Mouse (Mus musculus): Measurements from ENCODE around the gene 6030468B19Rik. TPM values are rescaled to one million over a fixed set of nuclear protein-coding genes. Genes with fewer than 3 reads are reported as not detected.
A peak's percentile ranks its signal among the peaks of the same experiment; 100 is the strongest.
"Not testable (repeated sequence)": the region's sequence is repeated elsewhere in the genome, so short reads cannot be mapped to it uniquely, and the experiment has no call there.

Gene 6030468B19Rik
- total RNA-seq, 2 experiments from 2014 or later: not detected

DNA sequence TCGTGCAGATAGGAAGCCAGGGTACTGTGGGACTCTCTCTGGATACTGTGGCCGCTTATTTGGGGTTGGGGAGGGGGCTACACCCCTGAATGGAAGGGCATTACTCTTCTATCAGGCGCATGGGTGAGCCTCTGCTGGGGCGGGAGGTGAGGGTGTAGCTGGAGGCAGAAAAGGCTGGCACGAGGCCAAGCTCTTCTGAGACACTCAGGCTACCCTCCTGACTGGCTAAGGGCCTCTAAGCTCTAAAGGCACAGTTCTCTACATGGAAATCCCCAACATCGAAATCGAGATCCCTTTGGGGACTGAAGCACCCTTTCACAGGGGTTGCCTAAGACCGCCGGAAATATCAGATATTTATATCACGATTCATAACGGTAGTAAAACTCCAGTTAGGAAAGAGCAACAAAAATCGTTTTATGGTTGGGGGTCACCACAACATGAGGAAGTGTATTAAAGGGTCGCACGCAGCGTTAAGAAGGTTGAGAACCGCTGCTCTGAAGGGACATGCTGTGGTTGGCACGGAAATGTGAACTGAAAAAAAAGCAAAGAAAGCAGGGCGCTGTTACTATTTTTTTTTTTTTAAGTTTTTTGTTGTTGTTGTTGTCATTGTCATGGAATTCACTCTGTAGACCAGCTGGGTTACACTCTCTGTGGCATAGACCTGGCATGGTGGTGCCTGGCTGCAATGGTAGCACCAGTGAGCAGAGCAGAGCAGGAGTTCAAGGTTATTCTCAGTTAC lies 30.9 kb downstream of the 6030468B19Rik start:
- no peak for DNase-seq (ENCODE audit: low spot score in 2 of 2)

- DNase-seq (ENCODE audit: low spot score in 2 of 2): no peak
These were observed 31.6 kb downstream of the 6030468B19Rik start for GRCm38 (mm10) chr11:117828888-117829604.

DNA sequence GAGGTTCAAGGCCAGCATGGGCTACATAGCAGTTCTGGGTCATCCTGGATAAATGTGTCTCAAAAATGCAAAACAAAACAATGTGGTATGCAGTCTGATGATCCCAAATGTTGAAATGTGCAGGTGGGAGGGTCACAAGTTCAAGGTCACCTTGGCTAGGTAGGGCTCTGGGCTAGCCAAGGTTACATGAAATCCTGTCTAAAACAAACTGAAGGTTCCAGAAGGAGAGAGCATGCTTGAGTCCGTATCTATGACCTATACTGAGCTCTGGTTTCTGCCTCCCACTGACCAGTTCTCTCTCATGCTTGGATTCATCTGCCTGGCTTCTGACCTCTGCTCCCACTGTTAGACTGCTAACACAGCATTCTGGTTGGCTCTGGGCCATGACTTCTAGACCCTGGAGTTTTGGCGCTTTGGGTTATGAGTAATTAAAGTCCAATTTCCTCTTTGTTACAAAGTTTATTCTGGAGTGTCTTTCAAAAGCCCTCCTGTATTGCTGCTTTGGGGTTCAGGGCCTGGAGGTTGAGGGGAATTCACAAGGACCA lies 32.3 kb downstream of the 6030468B19Rik start:
- no peak for DNase-seq (ENCODE audit: low spot score in 2 of 2)

DNA sequence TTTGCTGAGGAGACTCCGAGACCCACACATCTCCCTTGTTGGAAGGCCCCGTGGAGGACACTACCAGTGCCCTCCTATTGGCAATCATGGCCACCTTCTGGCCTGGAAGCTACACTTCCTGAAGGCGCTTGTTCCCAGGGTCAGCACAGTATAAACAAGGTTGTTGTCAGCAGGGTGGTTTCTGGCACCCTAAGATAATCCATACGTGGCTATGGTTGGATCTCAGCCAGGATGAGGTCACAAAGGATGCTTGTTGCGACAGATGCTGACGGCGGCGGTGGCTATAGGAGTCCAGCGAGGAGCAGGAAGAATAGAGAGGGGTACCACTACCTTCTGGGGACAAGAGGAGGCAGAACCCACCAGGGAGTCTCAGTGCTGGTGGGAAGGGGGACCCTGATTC lies 32.9 kb downstream of the 6030468B19Rik start:
- no peak for DNase-seq (ENCODE audit: low spot score in 2 of 2)

GRCm38 (mm10) chr11:117832086-117832969 lies 34.9 kb downstream of the 6030468B19Rik start:
- peak; percentile 52 to 76 for DNase-seq (ENCODE audit: low spot score in 2 of 2)

- not testable (repeated sequence) for DNase-seq (ENCODE audit: low spot score in 2 of 2)
These were observed 36.0 kb downstream of the 6030468B19Rik start for GRCm38 (mm10) chr11:117833509-117833908.

- DNase-seq (ENCODE audit: low spot score in 2 of 2): no peak
These were observed 36.6 kb downstream of the 6030468B19Rik start for GRCm38 (mm10) chr11:117834086-117834485.

DNA sequence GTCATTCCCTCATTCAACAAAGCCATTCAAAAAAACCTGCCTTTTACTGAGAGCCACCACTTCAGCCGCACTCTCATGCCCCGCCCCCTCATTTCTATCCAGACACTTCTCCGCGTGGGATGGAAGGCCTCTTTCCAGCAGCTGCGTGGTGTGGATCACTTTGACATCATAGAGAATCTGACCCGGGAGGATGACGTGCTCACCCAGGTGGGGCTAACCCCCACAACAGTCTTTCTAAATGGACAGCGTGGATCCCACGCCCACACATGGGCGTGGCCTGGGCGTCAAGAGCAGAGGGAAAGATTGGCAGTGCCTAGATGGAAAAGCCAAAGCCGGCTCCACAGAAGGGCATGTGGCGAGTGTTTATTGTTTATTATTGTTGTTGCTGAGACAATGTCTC lies 38.8 kb downstream of the 6030468B19Rik start:
- DNase-seq (ENCODE audit: low spot score in 2 of 2): no peak

GRCm38 (mm10) chr11:117838572-117838971 lies 41.1 kb downstream of the 6030468B19Rik start:
- no peak for DNase-seq (ENCODE audit: low spot score in 2 of 2)

DNA sequence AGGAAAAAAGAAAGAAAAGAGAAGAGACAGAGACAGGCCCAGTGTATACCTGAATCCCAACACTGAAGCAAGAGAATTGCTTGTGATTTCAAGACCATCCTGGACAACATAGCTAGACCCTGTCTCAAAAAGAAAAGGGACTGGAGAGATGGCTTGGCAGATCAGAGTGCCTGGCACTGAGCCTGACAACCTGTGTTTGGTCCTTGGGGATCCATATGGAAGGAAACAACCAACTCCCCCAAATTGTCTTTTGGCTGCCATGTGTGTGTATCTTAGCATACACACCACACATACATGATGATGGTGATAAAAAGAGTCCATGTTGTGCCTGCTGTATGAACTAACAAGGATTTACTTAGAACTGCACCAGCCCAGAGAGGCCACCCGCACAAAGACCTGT lies 41.6 kb downstream of the 6030468B19Rik start:
- DNase-seq (ENCODE audit: low spot score in 2 of 2): no peak

GRCm38 (mm10) chr11:117840910-117841309 lies 43.5 kb downstream of the 6030468B19Rik start:
- DNase-seq (ENCODE audit: low spot score in 2 of 2): no peak

- DNase-seq (ENCODE audit: low spot score in 2 of 2): no peak
These were observed 46.0 kb downstream of the 6030468B19Rik start for GRCm38 (mm10) chr11:117843434-117843833.

DNA sequence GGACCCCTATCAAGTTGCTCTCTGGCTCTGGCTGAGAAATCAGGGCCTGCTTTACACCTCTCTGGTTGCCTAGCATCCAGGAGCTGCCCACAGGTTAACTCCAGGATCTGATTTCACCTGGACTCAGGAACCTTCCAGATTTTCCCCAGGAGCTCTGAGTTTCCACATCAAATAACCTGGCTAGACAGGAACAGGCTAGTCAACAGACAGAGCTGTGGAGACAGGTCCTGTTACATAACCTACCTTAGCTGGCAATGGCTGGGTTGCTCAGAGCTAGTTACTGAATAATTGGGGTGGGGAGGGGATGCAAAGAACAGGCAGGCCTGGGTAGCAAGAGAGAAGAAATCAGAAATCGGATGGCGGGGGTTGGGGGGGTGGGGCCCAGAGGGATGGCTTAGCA lies 47.5 kb downstream of the 6030468B19Rik start:
- no peak for DNase-seq (ENCODE audit: low spot score in 2 of 2)

- no peak for DNase-seq (ENCODE audit: low spot score in 2 of 2)
These were observed 48.2 kb downstream of the 6030468B19Rik start for GRCm38 (mm10) chr11:117845651-117846050.

DNA sequence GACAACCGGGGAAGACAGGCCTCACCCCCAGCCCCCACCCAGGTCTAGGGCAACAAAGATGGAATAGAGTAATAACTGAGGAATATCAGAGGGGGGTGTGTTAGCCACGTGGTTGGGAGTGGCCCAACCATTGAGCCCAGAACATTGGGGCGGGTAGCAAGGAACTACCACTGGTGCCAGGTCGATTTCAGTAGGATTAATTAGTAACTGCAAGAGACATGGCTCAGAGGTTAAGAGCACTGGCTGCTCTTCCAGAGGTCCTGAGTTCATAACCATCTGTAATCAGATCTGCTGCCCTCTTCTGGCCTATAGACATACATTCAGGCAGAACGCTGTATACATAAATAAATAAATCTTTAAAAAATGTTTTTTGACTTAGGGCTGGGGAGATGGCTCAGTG lies 49.2 kb downstream of the 6030468B19Rik start:
- DNase-seq (ENCODE audit: low spot score in 2 of 2): no peak

GRCm38 (mm10) chr11:117847593-117848215 lies 50.2 kb downstream of the 6030468B19Rik start:
- DNase-seq (ENCODE audit: low spot score in 2 of 2): no peak

GRCm38 (mm10) chr11:117848271-117848984 lies 51.0 kb downstream of the 6030468B19Rik start:
- peak in 1 of 2 experiments; percentile 39 for DNase-seq (ENCODE audit: low spot score in 2 of 2)

DNA sequence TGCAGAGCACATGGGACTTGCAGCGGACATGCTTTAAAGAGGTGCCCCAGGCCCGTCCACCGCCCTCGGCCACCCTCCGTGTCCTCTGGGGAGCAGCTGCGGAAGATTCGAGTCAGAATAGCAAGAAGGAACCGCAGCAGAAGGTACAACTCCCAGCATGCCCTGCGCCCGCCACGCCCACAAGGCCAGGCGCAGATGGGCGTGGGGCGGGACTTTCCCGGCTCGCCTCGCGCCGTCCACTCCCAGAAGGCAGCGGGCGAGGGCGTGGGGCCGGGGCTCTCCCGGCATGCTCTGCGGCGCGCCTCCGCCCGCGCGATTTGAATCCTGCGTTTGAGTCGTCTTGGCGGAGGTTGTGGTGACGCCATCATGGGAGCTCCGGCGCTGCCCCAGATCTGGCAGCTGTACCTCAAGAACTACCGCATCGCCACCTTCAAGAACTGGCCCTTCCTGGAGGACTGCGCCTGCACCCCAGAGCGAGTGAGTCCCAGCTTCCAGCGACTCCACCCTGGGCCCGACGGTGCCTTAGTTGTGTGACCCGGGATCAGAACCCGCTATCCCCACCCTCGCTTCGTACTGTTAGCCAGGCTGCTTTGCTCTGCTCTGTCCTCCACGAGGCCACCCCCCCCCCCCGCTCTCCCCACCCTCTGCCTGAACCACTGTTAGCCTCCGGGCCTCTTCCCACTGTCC lies 51.7 kb downstream of the 6030468B19Rik start, which contains the start of gene Birc5:
Gene Birc5, plus strand, starts transcription at position 267 of the 687 bp plus-strand sequence.
- peak; percentile 96 to 98 for DNase-seq (ENCODE audit: low spot score in 2 of 2)

DNA sequence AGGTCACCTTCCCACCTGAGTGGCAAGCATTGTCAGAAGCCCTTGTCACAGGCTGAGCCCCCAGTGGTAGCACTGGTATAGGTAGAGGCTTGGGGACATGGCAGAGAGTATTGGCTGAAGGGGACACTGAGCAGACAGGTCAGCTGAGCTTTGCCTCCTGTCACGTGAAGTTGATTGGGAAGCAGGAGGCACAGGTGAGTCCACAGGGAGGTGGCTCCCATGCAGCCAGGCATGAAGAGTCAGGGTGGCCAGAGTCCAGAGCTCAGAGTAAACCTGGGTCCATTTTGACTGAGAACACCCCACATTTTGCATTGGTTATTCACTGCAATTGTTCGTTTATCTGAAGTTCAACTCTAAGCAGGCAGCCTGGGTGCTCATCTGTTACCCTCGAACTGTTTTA lies 55.4 kb downstream of the 6030468B19Rik start:
- DNase-seq (ENCODE audit: low spot score in 2 of 2): no peak

Measured in adrenal gland, adult 18-20 months (tissue).